Mouse (Mus musculus) T-helper 1 cell (primary cell): ENCODE data around the gene Capzb.

Source experiments
- in situ Hi-C: fragments of 300-600 bp; cut with MboI, MseI; formaldehyde crosslinking; loops from one replicate; pipeline ENCODE4 v1.15.1; 2025; ENCODE audit warnings: high pct_unique_total_duplicates

The Capzb gene

DNA sequence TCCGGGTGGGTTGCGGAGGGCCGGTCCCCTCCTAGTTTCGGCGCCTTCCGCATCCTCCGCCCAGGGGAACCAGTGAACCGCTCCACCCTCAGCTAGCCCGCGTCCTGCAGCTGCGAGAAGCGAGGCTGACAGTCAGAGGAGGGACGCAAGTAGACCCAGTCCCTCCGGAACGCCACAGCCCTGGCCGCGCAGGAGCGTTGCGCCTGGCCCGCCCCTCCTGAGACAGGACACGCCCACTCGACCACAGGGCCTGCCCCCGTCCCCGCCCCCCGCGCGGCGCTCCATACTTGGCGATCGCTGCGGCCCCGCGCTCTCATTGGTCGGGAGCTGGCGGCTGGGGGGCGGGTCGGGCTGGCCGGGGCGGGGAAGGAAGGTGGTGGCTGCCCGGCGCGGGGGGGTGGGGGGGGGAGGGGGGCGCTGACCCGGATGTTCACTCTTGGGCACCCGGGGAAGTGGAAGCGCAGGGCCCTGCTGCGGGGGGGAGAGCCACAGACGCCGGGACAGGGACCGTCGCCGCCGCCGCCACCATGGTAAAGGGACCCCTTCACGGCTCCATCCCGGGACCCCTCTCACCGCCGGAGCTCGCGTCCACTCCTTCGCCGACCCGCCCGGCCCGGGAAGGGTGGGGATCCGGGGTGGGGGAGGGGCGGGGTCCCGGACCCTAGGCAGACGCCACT, at the start of gene Capzb:
Capzb (plus strand) TSS at position 401 of the 677 bp plus-strand sequence.
- in situ Hi-C loops, result no loop called here

- in situ Hi-C loops, result no loop called here
Observed at GRCm38 (mm10) chr4:139142985-139143384, 49.7 kb upstream of the Capzb start.

DNA sequence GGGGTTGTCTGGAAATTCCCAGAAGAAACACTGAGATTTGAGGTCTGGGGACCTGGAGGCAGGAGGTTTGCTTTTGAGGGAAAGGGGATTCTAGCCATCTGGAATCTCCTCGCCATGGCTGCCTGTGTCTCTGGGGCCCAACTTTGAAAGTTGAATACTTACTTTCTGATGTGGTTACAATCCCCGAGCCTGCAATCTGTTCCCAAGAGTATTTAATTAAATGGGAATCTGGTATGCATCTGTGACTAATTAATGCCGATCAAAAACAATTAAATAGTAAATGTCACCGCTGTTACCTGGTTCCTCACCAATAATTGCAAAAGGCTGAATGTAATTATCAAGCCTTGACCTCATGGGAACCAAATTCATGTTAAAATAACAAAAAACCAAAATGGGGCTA, 48.1 kb upstream of the Capzb start:
- in situ Hi-C loops, result no loop called here

GRCm38 (mm10) chr4:139145156-139145555, 47.5 kb upstream of the Capzb start:
- in situ Hi-C loops, result no loop called here

DNA sequence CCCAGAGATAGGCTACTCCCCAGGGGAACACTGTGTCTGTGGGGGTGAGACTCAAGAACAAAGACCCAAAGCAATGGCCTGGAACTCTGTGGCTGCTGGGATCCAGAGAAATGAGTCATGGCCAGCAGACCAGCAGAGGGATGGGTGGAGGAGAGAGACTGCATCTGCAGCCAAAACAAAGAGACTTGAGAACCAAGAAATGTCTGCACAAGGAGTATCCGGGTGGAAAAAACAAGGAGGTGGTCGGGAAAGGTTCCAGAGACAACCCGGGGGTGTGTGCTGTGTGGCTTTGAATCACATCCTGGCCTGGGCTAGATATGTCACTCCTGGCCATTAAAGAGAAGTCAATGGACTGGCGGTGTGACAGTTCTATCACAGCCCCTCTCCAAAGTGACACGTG, 45.9 kb upstream of the Capzb start:
- in situ Hi-C loops, result no loop called here

GRCm38 (mm10) chr4:139151370-139151769, 41.3 kb upstream of the Capzb start:
- in situ Hi-C loops, result no loop called here

DNA sequence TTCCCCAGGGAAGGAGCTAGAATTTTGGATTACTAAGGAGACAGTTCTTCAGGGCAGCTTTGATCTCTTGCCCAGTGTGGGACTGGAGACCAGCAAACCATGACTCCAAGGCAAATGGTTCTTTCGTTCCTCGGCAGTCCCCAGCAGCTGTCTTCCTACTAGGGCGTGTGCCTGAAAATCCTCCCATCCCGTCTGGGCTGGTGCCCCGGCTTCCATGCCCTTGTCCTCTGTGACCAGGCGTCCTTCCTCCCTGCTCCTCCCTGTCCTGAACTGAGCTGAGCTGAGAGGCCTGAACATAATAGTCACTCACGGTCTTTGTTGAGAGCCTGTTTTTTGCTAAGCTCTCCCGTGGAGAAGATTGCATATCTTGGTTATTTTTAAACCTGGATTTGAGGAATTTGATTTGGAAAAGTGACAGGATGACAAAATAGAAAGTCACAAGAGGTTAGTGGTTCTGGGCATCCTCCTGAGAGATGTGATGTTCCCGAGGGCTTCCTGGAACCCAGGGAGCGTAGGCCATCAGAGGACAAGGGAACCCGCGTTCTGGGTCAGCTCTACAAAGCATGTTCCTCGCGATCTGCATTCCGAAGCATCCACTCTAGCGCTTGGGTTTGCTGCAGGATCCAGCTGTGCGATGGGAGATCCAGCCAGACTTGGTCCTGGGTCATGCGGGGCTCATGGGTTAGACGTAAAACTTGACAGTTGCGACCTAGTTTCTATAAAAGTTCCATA, 38.0 kb upstream of the Capzb start:
- in situ Hi-C loops, result no loop called here

- in situ Hi-C loops, result no loop called here
Observed at GRCm38 (mm10) chr4:139156538-139156937, 36.2 kb upstream of the Capzb start.

- in situ Hi-C loops, result no loop called here
Observed at GRCm38 (mm10) chr4:139158350-139158749, 34.3 kb upstream of the Capzb start.

DNA sequence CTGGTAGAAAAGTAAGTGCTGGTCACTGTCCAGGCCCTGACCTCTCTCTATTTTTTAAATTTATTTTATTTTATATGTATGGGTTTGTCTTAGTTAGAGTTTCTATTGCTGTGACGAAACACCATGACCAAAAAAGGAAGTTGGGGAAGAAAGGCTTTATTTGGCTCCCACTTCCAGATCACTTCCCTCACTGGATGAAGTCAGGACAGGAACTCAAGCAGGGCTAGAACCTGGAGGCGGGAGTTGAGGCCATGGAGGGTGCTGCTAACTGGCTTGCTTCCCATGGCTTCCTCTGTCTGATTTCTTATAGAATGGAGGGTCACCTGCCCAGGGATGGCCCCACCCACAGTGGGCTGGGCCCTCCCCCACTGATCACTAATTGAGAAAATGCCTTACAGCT, 31.6 kb upstream of the Capzb start:
- in situ Hi-C loops, result no loop called here

- in situ Hi-C loops, result no loop called here
Observed at GRCm38 (mm10) chr4:139164082-139164481, 28.6 kb upstream of the Capzb start.

DNA sequence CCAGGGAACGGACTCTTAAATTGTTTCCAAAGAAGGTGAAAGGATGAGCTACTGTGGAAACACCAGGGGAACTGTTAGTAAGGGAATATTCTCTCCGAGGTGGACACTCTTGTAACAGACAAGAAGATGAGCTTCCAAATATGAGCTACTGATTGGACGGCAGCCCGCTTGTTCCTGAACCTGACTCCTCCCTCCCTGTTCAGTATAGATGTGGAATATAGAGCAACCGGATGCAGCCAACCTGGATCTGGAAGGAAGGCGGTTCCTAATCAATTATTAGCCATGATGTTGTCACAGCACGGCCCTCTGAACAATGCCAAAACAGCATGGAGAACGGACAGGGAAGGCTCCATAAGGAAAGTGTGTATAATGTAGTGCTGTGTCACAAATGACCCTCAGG, 27.4 kb upstream of the Capzb start:
- in situ Hi-C loops, result loop anchor here (5.0 kb wide), 1 partner anchor 418 kb away; no protein-coding TSS in a partner anchor

GRCm38 (mm10) chr4:139166244-139166643, 26.5 kb upstream of the Capzb start:
- in situ Hi-C loops, result loop anchor here (5.0 kb wide), 1 partner anchor 419 kb away; no protein-coding TSS in a partner anchor

DNA sequence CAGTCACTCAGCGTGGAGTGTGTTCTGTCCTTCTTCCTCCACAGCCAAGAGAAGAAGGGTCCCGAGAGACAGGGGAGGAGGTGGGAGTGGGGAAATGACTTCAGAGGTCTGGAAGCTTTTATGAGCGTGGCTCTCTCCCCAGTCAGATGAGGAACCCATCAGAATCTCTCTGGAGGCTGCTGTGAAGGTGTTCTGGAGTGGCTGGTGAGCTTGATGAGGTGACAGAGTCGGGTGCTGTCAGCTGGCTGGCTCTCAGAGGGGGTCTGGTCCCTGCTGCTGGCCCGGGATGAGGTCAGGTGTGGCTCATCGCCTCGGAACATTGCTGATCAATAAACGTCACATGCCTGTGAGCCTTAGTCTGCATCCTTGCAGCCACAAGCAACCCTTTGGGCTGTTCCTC, 25.6 kb upstream of the Capzb start:
- in situ Hi-C loops, result loop anchor here (5.0 kb wide), 1 partner anchor 420 kb away; no protein-coding TSS in a partner anchor

DNA sequence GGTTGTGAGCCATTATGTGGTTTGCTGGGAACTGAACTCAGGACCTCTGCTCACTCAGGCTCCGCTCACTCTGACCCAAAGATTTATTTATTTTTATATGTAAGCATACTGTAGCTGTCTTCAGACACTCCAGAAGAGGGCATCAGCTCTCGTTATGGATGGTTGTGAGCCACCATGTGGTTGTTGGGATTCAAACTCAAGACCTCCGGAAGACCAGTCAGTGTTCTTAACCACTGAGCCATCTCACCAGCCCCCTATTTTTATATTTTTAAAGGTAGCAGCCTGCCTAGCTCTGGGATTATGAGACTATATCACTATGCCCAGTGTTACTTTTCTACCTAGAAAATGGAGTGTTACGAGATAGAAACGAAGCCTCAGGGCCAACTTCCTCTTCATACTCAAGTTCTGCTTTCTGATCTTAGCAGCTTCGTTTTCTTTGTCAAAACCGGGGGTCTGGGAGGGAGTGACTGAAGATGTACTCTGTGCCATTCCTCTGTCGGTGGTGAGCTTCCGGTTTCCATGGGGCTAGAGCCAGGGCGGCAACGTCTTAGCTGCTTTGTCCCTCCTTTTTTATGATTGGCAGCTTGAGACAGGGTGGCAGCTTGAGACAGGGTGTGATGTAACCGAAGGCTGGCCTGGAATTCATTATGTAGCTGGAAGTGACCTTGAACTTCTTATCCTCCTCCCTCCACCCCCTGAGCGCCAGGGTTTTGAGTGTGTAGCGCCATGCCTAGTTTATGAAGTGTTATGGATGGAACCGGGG, 23.5 kb upstream of the Capzb start:
- in situ Hi-C loops, result loop anchor here (5.0 kb wide), 1 partner anchor 422 kb away; no protein-coding TSS in a partner anchor

DNA sequence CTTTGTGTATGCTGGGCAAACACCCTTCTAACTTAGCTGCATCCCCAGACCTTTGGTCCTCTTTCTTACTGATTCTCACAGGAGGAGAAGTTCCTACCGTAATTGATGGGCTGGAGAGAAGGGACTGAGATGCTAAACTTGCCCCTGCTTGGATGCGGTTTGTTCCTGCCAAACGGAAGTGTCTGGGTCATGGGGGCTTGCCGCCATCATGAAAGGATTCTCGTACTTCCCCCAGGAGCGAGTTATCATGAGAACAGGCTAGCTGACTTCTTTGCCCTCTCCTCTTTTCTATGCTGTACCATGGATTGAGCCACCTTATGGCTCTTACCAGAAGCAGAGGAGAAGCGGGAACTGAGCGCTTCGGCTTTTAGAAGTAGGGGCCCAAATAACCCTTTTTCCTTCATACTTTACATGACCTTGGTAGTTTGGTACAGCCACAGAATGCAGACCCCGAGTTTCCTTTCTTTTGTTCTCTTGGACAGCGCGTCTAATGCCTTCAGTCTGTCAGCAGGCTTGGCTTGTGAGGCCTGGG, 22.9 kb upstream of the Capzb start:
- in situ Hi-C loops, result loop anchor here (5.0 kb wide), 1 partner anchor 423 kb away; no protein-coding TSS in a partner anchor

GRCm38 (mm10) chr4:139175061-139175971, 17.4 kb upstream of the Capzb start:
- in situ Hi-C loops, result no loop called here

- in situ Hi-C loops, result no loop called here
Observed at GRCm38 (mm10) chr4:139176023-139176422, 16.7 kb upstream of the Capzb start.

DNA sequence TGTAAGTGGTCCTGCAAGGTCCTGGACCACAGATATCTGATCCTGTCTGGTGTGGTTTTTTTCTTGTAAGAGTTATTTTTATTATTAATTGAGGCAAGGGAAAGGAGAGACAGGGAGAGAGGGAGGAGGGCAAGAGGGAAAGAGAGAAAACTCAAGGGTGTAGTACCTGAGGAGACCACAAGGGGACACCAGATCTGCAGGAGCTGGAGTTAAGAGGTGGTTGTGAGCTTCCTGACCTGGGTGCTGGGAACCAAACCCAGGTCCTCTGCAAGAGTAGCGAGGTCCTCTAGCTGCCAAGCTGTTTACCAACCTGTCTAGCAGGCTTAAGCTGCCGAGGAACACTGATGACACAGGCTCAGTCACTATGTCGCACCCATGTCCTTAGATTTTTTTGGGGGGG, 14.8 kb upstream of the Capzb start:
- in situ Hi-C loops, result no loop called here

- in situ Hi-C loops, result no loop called here
Observed at GRCm38 (mm10) chr4:139178377-139178776, 14.3 kb upstream of the Capzb start.

DNA sequence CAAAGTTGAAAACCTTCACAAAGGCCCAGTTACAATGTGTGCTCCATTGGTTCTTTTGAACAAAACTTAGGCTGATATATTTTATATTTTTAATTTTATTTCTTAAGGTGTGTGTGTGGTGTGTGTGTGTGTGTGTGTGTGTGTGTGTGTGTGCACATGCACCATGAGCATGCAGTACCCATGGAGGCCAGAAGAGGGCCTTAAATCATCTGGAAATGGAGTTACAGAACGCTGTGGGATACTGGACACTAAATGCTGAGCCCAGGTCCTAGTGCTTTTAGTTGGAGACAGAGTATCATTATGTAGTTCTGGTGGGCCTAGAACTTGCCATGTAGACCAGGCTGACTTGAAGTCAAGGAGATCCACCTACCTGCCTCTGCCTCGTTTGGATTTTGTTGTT, 13.5 kb upstream of the Capzb start:
- in situ Hi-C loops, result no loop called here
